Mouse (Mus musculus) heart, embryonic 16.5 days (tissue): Measurements from ENCODE around the gene Pou1f1. TPM values are rescaled to one million over a fixed set of nuclear protein-coding genes. Genes with fewer than 3 reads are reported as not detected.

Experiments used
- polyA plus RNA-seq: library from polyadenylated mRNA; unstranded; fragments of >200 nt; fragmentation: Nextera tagmentation; extraction: Ambion mirVana; gene quantifications from 2 replicates; pipeline ENCODE4 v1.2.1, GENCODE M21; 2015

The Pou1f1 gene
- polyA plus RNA-seq, 1 experiment from 2014 or later: not detected

Other genes with a start within 250 kb of the Pou1f1 start
- 60.1 and 67.6 TPM in 2 replicates for gene Chmp2b, start 42.2 kb downstream of the Pou1f1 start, polyA plus RNA-seq